Mouse (Mus musculus) cerebellum, adult 9-11 months (tissue): ENCODE results near the gene Fgd5.
"Not testable (repeated sequence)": the region's sequence is repeated elsewhere in the genome, so short reads cannot be mapped to it uniquely, and the experiment has no call there.

Source experiments
- DNase-seq: peaks from one replicate; pipeline ENCODE4 v3.0.0; 2022

Gene Fgd5

DNA sequence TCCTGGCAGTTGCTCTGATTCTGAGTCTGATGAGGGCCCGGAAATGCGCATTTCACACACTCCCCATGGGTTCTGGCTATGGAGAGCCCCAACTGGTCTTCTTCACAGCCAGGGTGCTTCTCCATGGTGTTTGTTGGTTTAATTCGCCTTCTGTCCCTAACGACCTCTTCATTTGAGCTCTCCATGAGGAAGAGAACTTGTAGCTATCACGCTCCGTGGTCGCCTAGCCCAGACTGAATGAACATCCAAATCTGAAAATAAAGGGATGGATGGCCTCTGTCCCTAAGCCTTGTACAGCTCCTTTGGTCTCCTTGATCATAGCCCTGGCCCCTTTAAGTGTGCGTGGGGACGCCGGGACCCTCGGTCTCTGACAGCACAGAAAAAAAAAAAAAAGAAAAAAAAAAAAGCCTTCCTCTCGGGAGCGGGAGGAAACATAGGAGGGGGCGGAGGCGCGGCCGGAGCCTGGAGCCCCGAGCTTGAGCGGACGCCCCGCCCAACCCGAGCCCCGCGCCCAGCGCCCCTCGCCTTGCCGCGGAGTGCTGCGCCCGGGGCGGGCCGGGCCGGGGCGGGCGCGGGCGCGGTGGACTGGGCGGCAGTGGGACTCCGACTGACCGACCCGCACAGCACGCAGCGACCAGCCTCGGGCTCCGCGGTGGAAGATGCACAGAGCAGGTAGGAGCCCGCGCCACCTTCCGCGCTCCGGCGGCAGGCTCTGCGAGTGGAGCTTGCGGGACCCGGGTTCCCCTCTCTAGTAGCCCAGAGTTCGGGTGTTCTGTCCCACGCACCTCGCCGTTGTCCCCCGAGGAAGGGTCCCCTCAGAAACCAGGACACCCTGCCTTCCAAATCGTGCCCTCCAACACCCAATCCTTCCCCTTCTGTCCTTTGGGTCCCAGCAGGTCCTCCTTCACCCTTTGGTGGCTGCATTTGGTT lies at the start of gene Fgd5:
TSS of gene Fgd5 (plus strand) at position 508 of the 930 bp plus-strand sequence.
- no peak for DNase-seq

DNA sequence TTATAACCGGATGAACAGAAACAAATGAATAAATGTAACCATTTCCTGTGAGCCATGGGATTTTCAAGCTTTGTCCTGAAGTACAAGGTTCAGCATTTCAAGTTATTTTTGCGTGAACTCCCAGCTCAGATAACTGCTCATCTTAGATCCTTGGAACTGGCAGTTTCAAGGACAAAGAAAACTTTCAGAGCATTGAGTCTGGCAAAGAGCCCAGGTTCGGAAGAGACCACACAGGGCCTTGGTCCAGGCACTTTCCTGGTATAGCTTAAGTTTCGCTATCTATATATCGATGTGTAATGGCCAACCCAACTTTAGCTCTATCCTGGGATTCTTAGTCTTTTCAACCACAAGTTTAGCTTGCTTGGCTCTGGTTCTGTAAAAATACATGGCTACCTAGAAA lies 47.4 kb upstream of the Fgd5 start:
- no peak for DNase-seq

DNA sequence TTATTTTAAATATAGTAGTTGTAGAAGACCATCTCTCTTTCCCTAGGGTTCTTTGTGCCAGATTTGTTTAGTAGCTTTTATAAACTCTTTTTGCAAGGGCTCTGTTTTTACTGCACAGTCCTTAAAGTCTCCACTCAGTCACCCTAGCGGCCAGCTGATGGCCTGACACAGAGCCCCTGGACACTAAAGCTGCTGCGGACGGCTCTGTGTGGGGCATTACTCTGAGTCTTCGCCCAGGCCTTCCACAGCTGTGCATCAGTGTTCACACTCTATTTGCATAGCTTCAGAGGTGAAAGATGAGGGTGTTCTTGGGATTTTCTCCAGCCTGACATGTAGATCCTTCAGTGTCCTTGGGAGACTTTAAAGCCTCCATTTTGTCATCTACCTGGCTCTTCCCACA lies 40.2 kb upstream of the Fgd5 start:
- DNase-seq = no peak

DNA sequence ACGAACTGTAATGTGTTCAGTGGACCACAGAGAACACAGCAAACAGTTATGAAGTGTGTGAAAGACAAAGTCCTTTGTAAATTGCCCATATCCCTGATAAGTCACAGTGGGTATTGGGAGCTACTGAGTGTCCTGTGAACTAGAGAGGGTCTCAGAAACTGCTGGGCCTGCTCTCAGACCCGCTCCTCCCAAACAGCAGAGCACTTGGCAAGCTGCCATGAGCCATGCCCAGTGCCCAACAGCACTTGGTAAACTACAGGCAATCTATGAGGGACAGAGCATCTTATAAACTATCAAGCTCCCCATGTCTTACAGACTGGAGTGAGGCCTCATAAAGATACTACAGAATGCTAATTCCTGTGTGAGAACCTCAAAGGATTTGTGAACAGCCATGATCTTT lies 30.3 kb upstream of the Fgd5 start:
- no peak for DNase-seq

DNA sequence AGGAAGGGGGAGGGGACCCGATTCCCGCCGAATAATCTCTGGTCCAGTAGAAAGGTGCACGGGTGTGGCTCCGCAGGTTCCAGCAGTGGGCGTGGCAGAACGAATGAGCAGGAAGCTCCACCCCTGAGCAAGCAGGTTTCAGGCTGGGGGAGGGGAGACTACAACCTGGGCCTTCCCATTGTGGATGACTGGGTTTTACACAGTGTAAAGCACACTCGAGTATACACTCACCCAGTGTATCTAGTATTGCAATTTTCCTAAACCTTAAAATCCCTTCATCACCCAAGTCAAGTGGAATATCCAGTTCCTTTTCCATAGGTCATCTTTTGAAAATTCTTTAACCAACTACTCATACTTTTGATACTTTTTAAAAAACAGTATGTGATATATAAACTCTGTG lies 20.7 kb upstream of the Fgd5 start:
- not testable (repeated sequence) for DNase-seq

DNA sequence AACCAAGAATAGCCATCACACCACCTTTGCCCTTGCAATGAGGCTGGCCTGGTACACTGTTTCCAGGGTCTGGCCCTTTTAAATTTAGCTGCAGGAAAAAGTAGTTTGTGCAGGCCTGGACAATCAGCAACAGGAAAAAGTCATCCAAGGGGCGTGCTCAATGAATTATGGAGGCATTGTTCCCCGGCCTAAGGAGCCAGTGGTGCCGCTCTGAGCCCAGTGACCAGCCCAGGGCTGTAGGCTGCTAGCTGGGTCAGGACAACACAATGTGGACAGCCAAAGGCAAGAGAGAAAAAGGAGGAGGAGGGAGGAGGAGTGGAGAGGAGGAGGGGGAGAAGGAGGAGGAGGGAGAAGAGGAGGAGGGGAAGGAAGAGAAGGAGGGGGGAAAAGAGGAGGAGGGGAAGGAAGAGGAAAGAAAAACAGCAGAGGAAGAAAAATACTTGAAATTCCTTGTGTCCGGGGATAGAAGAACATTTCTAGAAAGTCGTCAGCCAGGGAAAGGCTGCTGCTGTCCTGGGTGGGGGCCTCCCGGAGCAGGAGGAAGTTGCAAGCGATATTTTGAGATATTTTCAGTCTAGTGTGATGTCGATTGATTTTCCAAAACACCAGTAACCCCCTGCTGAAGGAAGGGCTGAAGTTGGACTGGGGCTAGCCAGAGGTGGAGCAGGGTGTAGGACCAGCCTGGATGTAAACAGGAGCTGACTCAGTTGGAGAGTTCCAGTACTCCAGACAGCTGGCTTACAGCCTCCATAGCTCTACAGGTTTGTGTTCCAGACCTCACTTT lies 18.5 kb upstream of the Fgd5 start:
- DNase-seq = no peak

DNA sequence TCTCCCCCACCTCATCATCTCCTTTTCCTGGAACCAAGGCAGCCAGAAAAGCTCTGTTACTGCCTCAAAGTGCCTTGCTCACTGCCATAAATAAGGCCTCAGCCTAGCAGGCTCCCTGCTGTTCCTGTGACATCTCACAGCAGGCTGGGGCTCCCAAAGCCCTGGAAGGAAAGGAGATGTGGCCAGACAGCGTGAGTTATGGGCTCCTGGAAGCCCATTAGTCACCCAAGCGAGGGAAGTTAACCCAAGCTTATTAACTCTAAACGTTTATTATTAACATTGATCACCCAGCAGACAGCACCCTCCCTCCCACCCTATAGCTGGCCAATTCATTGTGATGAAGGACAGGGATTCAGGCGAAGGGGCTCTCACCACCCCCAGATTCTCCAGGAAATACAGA lies 15.2 kb upstream of the Fgd5 start:
- DNase-seq = no peak

DNA sequence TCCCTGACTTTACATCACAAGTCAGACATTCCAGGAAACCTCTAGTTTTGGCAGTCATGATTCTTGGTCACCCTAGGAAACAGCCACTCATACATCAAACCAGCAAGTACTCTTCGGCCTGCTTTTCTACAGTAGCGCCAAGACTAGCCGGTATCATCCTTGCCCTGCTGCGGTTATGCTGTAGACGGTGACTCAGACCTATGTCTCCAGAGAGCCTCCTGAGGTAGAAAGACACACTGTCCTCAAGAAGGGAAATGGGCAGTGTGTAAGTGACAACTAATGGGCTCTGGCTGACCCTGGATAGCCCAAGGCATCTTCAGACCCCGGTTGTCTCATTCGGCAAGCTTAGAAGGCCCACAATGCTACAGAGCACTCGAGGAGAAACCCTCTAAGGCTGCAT lies 13.6 kb upstream of the Fgd5 start:
- DNase-seq = no peak

DNA sequence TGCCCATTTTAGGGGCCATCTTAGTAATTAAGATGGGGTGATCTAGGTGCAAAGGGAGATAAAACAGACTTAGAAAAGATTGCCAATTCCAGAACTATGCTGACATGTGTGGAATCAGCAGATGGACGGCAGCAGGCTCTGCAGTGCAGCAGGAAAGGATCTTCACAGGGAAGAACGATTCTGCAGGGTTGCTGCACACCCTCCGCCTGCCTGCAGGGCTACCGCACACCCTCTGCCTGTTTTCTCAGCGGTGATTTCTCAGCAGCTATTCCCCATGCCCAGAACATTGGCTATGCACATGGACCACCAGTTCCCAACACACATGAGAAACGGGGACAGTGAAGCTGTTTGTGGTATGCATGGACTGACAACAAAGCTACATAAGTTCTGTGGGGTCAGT lies 12.7 kb upstream of the Fgd5 start:
- DNase-seq = no peak

DNA sequence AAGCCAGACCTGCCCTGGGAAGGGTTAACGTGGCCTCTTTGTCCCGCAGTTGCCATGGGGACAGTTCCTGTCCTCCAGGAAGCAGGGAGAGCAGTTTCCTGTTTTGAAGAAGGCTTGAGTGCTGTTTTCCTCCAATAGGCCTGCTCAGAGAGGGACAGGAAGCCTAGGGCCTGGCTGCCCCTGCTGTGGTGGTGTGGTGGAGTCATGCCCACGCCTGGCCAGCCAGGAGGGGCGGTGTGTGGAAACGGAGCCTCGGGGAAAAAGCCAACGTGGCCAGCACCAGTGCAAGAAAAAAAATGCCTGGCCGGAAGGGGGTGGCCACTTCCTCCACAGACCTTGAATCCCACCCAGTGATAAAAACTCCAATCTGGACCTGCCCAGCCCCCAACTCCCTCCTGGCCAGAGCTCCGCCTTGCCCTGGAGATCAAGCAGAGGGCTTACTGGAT lies 6.5 kb upstream of the Fgd5 start:
- no peak for DNase-seq

DNA sequence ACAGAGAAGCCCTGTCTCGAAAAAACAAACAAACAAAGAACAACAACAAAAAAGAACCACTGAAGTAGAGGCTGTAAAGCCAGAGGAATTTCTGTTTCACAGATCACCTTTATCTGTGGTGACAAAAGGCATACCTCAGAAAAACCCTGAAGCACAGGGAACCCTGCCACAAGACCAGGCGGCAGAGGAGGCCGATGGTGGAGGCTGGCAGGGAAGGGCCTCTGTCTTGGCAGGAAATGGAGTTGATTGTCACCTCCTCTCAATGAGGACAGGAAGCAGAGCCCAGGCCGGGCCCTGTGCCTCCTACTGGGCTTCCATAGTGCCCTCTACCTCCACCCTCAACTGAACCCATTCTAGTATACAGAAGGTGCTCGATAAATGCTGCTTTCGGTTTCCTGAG lies 4.7 kb upstream of the Fgd5 start:
- no peak for DNase-seq

DNA sequence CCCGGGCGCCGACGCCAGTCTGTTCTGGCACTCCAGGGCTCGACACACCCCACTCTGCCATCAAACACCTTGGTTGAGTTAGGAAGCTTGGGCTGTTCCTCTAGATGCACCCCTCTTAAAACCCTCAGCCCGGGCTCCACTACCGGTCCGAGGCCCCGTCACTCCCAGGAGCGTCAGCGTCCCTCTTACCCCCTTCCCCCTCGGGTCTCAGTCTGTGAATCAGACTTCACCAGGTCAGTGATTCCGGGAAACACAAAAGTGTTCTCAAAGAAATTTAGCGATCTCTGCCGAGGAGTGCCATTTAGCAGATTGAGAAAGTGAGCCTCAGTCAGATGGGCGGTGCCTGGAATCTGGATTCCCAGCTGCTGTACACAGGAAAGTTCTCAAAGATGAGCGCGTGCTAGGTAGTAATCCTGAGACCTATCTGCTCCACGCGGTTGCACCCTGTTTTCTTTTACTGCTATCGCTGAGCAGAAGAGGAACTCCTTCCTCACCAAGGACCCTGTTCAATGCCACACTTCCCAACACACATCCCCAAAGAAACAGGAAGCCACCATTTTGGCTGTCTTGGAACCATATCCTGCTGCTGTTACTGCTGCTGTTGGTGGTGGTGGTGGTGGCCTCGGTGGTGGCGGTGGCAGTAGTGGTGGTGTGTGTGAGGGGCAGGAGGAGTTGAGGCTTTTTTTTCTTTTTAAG lies 771 bp downstream of the Fgd5 start:
- no peak for DNase-seq

DNA sequence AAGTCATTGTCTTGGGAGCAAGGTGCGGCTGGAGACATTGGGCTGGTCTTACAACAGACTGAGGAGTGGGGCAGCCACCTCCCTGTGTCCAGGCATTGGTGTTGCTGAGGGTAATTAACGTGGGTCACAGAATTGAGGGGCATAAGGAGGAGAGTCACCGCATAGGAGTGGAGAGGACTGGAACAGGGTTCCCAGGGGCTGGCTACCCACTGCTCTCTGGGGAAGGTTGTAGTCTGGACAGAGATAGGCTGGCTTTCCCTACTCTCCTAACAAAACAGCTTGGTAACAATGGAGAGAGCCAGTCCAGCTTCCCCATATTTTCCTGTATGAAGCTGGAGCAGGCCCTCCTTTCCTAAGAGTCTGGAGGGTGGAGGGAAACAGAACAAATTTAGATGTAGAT lies 1.3 kb downstream of the Fgd5 start:
- DNase-seq = no peak

DNA sequence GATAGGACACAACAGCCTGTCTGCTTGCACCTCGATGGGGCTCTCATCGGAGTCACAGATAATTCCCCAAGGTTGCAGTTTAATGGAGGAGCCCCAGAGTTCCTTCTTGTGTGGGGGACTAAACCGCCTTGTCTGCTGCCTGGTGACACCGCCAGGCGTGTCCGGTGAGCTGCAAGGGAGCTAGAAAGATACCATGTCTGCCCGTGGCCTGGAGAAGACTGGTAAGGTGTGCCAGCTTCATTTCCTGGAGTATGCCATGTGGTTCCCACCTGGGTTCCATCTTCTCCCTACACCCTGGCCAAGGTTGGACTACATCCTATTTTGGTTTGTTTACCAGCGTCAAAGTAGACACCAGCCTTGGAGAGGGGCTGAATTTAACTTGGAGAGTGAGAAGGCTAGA lies 11.4 kb downstream of the Fgd5 start:
- DNase-seq = peak; percentile 55

DNA sequence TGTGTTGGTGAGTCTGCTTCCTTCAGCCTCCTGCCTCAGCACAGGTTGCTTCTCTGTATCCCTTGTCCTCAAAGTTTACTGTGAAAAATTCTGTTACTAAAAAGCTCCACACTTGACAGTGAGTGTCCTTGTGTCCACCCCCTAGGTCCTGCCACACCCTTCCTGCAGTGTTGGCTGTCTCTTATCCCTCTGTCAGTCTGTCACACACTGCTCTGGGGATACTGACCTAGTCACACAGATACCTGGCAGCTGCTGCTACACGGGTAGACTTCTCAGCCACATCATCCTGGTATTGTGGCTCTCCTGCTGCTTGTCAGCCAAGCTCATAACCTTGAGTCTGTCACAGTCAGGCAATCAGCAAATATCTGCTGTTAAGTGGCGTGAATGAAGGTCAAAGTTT lies 14.1 kb downstream of the Fgd5 start:
- no peak for DNase-seq

DNA sequence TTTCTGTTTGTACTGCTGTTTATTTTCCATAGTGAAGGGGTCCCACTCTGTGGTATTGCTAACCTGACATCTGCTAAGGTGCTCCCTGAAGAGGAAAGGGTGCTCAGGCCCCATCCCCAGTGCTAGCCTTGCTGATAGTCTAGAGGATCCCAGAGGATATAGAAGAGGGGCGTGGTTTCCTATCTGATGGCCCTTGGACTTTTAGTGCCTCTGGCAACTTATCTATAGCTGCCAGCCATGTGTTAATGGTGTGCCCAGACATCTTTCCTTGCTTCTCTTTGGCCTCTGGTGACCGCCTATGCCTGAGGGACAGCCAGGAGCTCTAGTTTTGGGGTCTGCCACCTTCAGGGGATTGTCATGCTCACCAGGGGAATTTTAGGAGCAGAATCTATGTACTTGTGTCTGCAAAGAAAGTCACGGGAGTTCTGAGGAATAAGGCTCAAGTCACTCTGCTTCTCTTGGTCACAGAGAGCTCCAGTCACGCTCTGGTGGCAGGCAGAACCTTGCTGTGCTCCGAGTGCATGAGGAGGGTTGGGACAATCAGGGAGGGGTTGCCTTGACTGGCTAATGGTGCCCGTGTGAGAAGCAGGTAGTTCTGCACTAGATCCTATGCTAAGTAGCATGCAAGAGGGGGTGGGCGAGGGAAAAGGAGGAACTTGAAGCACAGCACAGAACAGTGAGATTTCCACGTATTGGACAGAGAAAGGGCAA lies 15.3 kb downstream of the Fgd5 start:
- no peak for DNase-seq

DNA sequence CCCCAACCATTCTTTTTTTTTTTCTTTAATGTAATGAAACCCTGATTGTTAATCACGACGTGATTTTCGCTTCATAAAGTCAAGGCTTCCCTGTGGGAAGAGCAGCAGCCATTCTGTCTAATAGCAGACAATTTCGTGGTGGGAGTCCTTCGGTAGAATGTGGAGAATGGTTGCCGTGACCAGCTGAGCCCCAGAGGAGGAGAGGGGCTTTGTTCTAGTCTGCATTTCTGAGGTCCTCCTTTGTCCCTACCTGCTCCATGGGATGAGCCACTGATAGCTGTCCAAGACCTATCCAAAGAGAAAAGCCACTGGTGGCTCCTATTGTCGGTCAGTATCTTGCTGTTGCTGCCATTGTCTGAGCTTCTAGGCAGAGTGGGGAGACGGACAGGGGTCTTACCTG lies 17.4 kb downstream of the Fgd5 start:
- DNase-seq = no peak

DNA sequence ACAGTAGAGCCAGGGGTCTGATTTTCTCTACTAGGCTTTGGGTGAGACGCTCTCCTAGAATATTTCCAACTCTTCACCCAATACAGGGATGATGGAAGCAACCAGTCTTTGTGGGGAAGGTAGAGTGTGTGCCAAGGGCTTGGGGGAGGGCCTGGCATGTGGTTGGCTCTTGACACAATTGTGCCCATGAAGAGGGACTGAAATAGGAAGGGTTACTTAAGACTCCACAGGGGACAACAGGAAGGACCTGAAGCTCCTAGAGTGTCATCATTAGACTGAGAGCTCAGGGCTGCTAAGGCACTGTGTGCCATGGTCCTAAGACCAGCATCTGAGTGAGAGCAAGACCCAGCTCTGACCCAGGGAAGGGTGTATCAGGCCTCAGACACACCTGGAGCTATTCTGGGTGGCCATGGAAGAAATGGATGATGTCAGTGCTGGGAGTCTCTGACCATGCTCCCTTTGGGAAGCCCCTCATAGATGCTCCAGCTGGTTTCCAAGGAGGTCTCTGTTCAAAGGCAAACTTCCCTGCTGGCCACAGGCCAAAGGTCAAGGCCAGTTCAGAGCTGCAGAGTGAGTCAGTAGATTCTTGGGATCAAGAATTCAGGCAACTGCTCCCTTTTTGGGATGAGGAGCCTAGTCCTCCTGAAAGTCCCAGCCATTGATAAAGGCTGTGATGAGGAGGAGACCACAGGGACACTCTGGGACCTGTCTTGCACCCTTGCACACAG lies 24.0 kb downstream of the Fgd5 start:
- no peak for DNase-seq

DNA sequence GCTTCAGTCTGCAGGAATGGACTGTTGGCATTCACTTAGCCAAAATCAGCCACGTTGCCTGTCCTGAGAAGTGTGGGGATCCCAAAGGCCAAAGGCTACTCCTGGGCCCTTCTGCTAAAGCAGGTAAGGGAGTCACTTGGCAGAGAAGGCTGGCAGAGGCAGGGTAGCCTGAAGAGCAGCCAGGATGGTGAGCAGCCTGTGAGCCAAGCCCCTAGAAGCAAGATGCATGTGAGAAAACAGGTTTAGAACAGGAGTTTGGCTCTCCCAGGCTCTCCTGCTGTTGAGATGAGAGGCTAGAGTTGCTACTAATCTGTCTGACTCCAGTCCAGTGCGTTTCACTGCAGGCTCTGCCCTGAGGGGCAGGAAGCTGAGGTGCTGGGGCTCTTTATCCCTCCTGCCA lies 25.0 kb downstream of the Fgd5 start:
- no peak for DNase-seq

DNA sequence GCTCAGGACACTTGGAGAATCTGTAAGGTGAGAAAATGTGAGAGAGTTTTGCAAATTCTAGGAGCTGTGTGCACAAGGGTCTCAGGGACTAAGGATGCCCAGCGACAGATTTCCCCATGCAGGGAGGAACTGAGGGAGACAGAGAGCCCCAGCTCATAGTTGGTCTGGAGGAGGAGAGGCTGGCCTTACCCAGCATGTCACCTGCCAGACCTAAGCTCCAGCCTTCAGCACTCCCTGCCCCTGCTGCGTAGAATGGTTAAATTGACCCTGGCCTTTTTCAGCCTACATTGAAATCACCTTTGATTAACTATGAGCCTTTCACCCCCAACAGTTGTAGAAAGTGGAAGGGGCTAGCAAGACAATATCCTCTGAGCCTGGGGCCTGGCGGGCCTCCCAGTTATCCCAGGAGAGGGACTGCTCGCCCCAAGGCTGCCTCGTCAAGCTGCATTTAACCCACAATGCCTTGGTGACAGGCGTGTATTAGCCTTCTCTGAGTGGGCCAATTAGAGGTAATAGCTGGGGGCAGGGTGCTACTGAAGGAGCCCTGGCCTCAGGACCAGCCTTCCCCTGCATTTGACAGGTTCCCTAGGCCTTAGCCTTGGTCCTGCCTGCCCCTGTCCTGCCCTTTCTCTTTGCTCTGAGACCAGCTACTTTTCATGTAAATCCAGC lies 25.6 kb downstream of the Fgd5 start:
- DNase-seq = no peak

DNA sequence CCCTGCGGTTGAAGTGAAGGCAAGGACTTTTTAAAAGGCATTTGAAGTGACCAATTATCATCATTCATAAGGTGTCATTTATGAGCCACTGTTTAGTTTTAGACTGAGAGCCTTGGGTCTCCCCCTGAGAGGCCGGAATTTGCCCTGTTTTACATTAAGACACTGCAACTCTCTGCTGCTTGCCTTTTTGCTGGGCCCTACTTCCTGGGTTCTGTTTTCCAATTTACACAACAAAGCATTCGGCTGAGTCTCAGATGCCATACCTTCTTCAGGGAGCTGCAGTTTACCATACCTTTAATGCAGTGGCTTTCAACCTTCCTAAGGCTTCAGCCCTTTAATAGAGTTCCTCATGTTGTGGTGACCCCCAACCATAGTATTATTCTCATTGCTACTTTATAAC lies 26.1 kb downstream of the Fgd5 start:
- DNase-seq = no peak

DNA sequence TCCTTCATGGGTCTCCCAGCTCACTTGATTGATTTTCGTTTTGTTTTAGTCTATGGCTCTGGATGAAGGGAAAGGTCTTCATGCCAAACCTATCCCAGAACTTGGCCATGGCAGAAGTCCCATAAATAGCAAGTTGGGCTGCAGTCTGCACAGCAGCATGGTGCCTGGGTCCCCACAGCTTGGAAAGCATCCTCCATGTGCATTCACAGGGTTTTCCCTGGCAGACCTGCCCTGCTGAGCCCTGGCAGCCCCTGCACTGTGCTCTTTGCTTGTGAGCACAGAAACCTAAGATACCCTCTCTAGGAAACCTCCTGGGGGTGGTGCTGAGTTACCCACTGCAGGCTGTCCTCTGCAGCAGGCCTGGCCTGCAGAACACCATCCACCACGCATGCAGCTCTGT lies 32.2 kb downstream of the Fgd5 start:
- no peak for DNase-seq
